Mouse (Mus musculus) neural tube, embryonic 15.5 days (tissue): ENCODE results near the gene Asgr2. TPM values are rescaled to one million over a fixed set of nuclear protein-coding genes. Genes with fewer than 3 reads are reported as not detected.
A peak's percentile ranks its signal among the peaks of the same experiment; 100 is the strongest.

Experiments used
- ATAC-seq: fragments of 200-750 bp; cut with Nextera tagmentation; 2 replicates; pipeline ENCODE4 v1.8.0; 2017; ENCODE audit warnings: mild to moderate bottlenecking, moderate TSS enrichment, moderate library complexity; ENCODE audit not compliant: low FRiP score
- H3K27ac ChIP-seq: fragments of 300-500 bp; sonication (generic); replicated peaks from 2 replicates; pipeline ENCODE4 v1.5.1; 2015; ENCODE audit warnings: mild to moderate bottlenecking, inconsistent platforms
- H3K27me3 ChIP-seq: fragments of 300-500 bp; sonication (generic); replicated peaks from 2 replicates; pipeline ENCODE4 v1.6.1; 2015; ENCODE audit warnings: inconsistent platforms
- H3K36me3 ChIP-seq: fragments of 300-500 bp; sonication (generic); 2 replicates; pipeline ENCODE4 v1.6.1; 2015; ENCODE audit warnings: inconsistent platforms
- H3K4me1 ChIP-seq: fragments of 300-500 bp; sonication (generic); 2 replicates; pipeline ENCODE4 v1.6.1; 2015; ENCODE audit warnings: inconsistent platforms
- H3K4me2 ChIP-seq: fragments of 300-500 bp; sonication (generic); 2 replicates; pipeline ENCODE4 v1.6.1; 2015; ENCODE audit warnings: inconsistent platforms, mild to moderate bottlenecking, moderate library complexity
- H3K4me3 ChIP-seq: fragments of 300-500 bp; sonication (generic); replicated peaks from 2 replicates; pipeline ENCODE4 v1.5.1; 2015; ENCODE audit warnings: mild to moderate bottlenecking, inconsistent platforms
- H3K9ac ChIP-seq: fragments of 300-500 bp; sonication (generic); replicated peaks from 2 replicates; pipeline ENCODE4 v1.6.1; 2015; ENCODE audit warnings: mild to moderate bottlenecking, inconsistent platforms
- H3K9me3 ChIP-seq: fragments of 300-500 bp; sonication (generic); replicated peaks from 2 replicates; pipeline ENCODE4 v1.6.1; 2016; ENCODE audit warnings: inconsistent platforms
- WGBS: fragments of 180-500 bp; shearing (Covaris S2); methylation state at CpG from one replicate; pipeline ENCODE4 v1.1.7; 2015; ENCODE audit warnings: mixed read lengths; 5-methylcytosine and 5-hydroxymethylcytosine counted together
- polyA plus RNA-seq: library from polyadenylated mRNA; unstranded; fragments of >200 nt; fragmentation: Nextera tagmentation; extraction: Ambion mirVana; gene quantifications from 2 replicates; pipeline ENCODE4 v1.2.1, GENCODE M21; 2015

Asgr2 gene
- 0.18 TPM in 1 of 2 replicates, not detected in the other for polyA plus RNA-seq

DNA sequence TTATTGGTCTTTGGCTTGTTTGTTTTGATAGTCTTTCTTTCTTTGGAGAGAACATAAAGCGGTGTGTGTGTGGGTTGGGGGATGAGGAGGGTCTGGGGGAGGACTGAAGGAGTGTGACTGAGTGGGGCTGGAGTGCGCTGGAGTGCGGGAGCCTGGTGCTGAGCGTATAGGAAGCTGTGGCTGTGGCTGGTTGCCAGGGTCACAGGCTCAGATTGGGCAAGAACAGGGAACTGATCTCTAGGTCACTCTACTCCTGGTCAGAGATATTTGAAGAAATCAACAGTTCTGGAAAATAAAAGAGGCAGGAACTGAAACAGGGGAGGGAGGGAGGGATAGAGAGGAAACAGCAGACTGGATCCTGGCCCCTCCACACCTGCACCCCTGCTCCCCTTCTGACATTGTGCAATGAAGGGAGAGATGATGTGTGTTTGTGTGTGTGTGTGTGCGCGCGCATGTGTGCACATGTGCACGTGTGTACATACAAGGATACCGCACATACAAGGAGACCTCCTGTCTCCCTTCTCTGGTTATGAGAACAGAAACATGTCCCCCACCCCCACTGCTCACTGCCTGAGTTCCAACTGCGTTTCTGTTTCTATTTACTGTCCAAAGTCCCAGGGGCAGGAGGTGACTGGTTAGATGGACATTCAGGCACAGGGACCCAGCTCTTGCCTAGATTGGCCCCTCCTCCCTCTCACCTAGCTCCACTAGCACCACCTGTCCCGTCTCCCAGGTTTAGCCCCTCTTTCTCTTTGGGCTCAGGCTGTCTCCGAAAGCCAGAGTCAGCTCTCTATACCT is at the start of gene Asgr2:
Gene Asgr2, plus strand, starts transcription at position 659 of the 798 bp plus-strand sequence.
- Histone ChIP-seq H3K27me3 (no peaks in the 10 kb centered on the region), H3K27ac (no peak within 1 kb of the TSS)
- WGBS = 80% methylated on average over 12 of the region's 12 CpGs

DNA sequence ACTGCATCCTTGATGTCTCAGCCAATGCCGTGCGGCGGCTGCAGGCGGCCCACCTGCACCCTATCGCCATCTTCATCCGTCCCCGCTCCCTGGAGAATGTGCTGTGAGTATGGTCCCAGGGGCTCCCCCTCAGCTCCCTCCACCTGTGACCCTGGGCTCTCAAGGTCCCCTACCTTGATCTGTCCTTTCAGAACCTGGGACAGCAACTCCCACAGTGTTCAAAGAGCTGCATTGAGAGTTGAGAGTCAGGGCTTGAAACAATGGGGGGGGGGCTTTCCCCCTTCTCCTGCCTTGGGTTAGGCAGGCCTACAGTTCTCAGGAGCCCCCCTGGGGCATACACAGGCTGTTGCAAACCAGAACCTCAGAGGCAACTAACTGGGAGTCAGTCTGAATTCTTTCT is 48.8 kb upstream of the Asgr2 start:
- 89% methylated on average over 7 of the region's 7 CpGs for WGBS
- Histone ChIP-seq H3K9me3 (no peaks in the 10 kb centered on the region), H3K27me3 (no peaks in the 10 kb centered on the region), H3K27ac (no peak overlapping the region), H3K4me2 (no peak overlapping the region), H3K4me3 (no peak overlapping the region), H3K4me1 (no peaks in the 10 kb centered on the region), H3K9ac (no peak overlapping the region), H3K36me3 (peaks cover 63% of the 10 kb centered on the region)
- ATAC-seq = no peak

More for the DNA sequence above, at the start of gene Asgr2:
- no peak within 1 kb of the TSS for H3K4me2 ChIP-seq
- no peak within 1 kb of the TSS for H3K4me3 ChIP-seq
- ATAC-seq = no peak
- H3K9ac ChIP-seq = no peak within 1 kb of the TSS
- H3K9me3 ChIP-seq = no peaks in the 10 kb centered on the region
- no peaks in the 10 kb centered on the region for H3K36me3 ChIP-seq
- no peaks in the 10 kb centered on the region for H3K4me1 ChIP-seq

DNA sequence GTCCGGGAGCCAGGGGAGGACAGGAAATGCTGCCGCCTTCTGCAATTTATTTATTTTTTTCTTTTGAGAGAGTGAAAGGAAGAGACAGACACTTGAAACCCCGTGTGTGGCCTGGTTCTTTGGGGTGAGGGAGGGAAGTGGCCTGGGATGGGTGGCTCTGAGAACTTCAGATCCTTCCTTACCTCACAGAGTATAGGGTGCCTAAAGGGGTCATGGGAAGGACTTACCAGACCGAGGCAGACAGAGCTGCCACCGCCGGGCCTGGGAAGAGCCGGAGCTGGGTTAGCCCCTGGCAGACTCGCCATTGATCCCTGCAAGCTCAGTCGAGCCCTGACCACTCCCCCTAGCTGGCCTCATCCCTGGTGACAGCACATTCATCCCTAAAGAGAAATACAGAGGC is 47.0 kb upstream of the Asgr2 start:
- Histone ChIP-seq H3K4me2 (no peak overlapping the region), H3K27me3 (no peaks in the 10 kb centered on the region), H3K9me3 (no peaks in the 10 kb centered on the region), H3K4me3 (no peak overlapping the region), H3K36me3 (peaks cover 48% of the 10 kb centered on the region), H3K9ac (no peak overlapping the region), H3K4me1 (no peaks in the 10 kb centered on the region), H3K27ac (no peak overlapping the region)
- 41% methylated on average over 9 of the region's 9 CpGs for WGBS
- no peak for ATAC-seq

DNA sequence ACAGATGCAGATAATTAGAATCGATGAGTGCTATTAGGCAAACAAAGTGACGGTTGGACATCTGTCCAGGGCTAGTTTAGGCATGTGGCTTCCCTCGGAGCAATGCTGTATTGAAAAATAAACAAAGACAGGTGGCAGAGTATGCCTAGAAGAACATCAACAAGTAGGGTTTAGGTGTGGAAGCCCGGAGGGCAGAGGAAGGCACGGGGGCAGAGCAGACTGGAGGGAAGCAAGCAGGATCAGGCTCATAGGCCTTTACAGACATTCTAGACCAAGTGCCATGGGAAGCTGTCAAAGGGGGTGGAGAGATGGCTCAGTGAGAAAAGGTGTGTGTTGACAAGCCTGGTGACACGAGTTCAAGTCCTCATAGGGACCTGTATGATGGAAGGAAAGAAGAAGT is 43.1 kb upstream of the Asgr2 start:
- Histone ChIP-seq H3K27me3 (no peaks in the 10 kb centered on the region), H3K4me2 (no peak overlapping the region), H3K9ac (no peak overlapping the region), H3K4me3 (no peak overlapping the region), H3K36me3 (peaks cover 10% of the 10 kb centered on the region), H3K9me3 (no peaks in the 10 kb centered on the region), H3K27ac (no peak overlapping the region), H3K4me1 (no peaks in the 10 kb centered on the region)
- ATAC-seq = no peak
- WGBS = 74% methylated on average over 6 of the region's 6 CpGs

DNA sequence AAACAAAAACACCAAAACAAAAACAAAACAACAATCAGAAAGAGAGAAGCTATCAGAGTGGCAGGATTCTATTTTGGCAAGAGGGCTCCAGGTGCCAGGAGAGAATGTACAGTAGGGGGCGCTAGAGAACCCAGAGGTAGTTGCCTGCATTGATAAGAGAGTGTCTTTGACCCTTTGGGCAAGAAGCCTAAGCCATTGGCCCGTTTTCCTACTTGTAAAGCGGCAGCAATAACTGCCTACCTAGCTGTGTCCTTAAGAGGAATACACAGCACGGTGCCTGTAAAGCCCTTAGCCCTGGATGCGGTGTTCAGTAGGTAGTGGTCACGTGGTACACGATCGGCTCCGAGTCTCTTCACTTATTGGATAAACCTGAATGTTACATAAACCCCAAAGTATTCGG is 42.6 kb upstream of the Asgr2 start:
- no peak overlapping the region for H3K4me2 ChIP-seq
- no peak for ATAC-seq
- H3K36me3 ChIP-seq = peaks cover 5% of the 10 kb centered on the region
- WGBS = 60% methylated on average over 10 of the region's 10 CpGs
- no peak overlapping the region for H3K27ac ChIP-seq
- H3K27me3 ChIP-seq = 0 out of 2 replicates have a peak, but pooled peaks cover under 1% of the 10 kb centered on the region
- H3K9me3 ChIP-seq = no peaks in the 10 kb centered on the region
- no peak overlapping the region for H3K9ac ChIP-seq
- H3K4me1 ChIP-seq = no peaks in the 10 kb centered on the region
- no peak overlapping the region for H3K4me3 ChIP-seq

DNA sequence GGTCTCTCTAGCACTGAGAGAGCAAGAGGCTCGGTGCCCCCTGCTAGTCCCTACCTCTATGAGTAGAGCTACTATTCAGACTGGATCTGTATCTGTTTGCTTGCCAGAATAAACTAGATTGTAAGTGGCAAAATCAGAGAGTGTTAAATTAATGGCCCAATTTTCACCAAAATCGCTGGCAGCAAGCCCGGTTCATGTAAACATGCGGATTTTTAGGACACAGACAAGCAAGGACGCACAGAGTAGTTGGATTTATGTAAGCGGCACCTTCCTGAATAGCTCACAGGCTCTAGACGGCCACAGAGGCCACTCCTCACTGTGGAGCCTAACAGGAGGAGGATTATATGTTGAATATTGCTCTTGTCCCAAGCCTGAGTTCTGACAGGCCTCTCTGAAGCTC is 39.3 kb upstream of the Asgr2 start:
- Histone ChIP-seq H3K4me1 (peaks cover 5% of the 10 kb centered on the region), H3K4me2 (no peak overlapping the region), H3K27ac (no peak overlapping the region), H3K9ac (no peak overlapping the region), H3K27me3 (0 out of 2 replicates have a peak, but pooled peaks cover 3% of the 10 kb centered on the region), H3K9me3 (no peaks in the 10 kb centered on the region), H3K4me3 (no peak overlapping the region), H3K36me3 (no peaks in the 10 kb centered on the region)
- no peak for ATAC-seq
- 64% methylated on average over 7 of the region's 7 CpGs for whole genome bisulfite sequencing

DNA sequence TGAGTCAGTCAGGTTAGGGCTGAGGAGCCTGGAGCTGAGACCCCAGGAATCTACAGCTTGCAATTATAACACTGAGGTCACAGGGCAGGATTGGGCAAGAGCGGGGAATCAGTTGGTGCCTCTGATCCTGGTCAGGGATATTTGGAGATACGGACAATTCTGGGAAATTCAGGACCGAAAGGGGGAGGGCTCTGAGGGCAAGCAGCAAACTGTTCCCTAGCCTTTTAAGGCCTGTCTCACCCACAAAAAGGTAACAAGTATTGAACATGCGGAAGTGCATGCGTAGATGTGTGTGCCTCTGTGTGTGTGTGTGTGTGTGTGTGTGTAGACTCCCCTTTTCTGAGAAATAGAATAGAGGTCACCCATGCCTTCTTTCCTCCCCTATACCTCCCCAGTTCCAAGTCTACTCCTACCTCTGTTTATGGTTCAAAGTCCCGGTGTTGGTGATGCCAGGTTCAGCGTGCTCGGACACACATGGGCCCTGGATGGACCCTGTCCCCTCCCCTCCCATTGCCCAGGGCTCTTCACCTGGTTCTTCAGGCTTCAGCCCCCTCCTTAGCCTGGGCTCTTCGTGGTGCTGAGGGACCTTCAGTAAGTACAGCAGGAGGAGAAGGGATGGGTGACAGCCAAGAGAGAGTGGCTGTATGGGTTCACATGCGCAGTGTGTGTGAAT is 38.4 kb upstream of the Asgr2 start, which contains the start of gene Asgr1:
Gene Asgr1, plus strand, starts transcription at position 188 of the 673 bp plus-strand sequence.
- 85% methylated on average over 10 of the region's 10 CpGs for WGBS

DNA sequence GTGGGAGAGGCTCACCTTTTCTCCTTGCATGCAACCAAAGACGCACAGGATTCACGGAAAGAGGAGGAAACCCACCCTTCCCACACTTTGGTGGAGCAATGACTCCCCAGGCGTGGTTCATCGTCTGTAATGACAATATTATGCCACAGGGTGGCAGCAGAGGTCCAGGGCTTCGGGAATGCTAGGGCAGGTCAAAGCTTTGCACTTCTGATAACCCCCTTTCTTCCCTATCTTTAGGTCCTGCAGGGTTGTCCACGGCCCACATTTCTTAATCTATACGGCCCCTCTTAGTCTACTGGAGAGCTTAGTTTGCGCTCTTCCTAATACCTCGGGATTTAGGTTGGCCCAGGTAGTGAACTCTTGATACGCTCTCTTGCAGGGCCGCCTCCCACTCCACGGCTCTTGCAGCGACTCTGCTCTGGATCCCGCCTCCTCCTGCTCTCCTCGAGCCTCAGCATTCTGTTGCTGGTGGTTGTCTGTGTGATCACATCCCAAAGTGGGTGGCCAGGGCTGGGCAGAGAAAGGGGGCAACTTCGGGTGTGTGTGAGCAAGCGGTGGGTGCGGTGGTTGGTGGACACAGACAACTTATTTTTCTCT is 36.7 kb upstream of the Asgr2 start:
- Histone ChIP-seq H3K27ac (no peak overlapping the region), H3K9ac (no peak overlapping the region), H3K4me2 (peak overlapping the region; percentile 38), H3K36me3 (no peaks in the 10 kb centered on the region), H3K4me3 (no peak overlapping the region), H3K9me3 (no peaks in the 10 kb centered on the region), H3K4me1 (peaks cover 5% of the 10 kb centered on the region), H3K27me3 (0 out of 2 replicates have a peak, but pooled peaks cover 3% of the 10 kb centered on the region)
- ATAC-seq = peak; percentile 55; the same call in 1 of the 2 replicates
- 28% methylated on average over 17 of the region's 18 CpGs for WGBS

More for the DNA sequence above, 38.4 kb upstream of the Asgr2 start, which contains the start of gene Asgr1:
- Histone ChIP-seq H3K27ac (no peak within 1 kb of the TSS), H3K9me3 (no peaks in the 10 kb centered on the region), H3K4me1 (peaks cover 5% of the 10 kb centered on the region), H3K36me3 (no peaks in the 10 kb centered on the region), H3K4me3 (no peak within 1 kb of the TSS), H3K4me2 (no peak within 1 kb of the TSS), H3K9ac (no peak within 1 kb of the TSS), H3K27me3 (0 out of 2 replicates have a peak, but pooled peaks cover 3% of the 10 kb centered on the region)
- ATAC-seq = no peak

DNA sequence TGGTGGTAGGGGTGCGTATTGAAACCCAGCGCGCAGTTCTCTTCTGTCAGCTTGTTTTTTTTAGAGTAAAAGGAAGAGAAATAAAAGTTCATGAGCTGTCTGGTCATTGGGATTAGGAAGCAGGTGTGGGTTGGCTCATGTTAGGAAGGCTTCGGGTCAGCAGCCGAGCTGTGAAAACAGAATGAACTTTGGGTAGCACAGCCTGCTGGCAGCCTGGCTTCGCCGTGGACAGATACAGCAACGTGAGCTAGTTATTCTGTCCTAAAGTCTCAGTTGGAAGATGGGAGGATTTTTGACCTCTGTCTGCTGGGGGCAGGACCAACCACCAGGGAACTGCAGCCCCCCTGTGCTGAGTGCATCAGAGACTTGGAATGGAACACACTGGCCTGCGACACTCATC is 34.6 kb upstream of the Asgr2 start:
- WGBS = 86% methylated on average over 9 of the region's 9 CpGs
- no peak overlapping the region for H3K9ac ChIP-seq
- no peak overlapping the region for H3K27ac ChIP-seq
- H3K36me3 ChIP-seq = no peaks in the 10 kb centered on the region
- no peak for ATAC-seq
- no peaks in the 10 kb centered on the region for H3K9me3 ChIP-seq
- 0 out of 2 replicates have a peak, but pooled peaks cover 3% of the 10 kb centered on the region for H3K27me3 ChIP-seq
- H3K4me3 ChIP-seq = no peak overlapping the region
- H3K4me1 ChIP-seq = peaks cover 5% of the 10 kb centered on the region
- H3K4me2 ChIP-seq = no peak overlapping the region

DNA sequence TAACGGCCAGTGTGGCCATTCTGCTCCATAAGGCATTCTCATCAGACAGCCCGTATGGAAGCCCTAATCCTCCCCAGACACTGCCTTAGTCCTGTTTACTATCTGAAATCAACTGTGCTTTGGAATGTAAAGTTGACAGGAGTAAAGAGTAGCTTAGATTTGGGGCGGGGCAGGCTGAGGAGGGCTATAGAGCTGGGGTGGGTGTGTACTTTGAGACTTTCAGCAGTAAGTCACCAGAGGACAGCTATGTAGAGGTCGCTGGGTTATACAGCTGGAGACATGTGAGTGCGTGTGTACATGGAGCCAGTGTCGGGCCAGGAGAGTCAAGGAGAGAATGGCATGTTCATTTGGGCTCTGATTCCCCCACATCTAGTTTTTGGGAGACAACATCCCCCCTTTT is 32.5 kb upstream of the Asgr2 start:
- no peak for ATAC-seq
- Histone ChIP-seq H3K27ac (no peak overlapping the region), H3K9me3 (no peaks in the 10 kb centered on the region), H3K4me3 (no peak overlapping the region), H3K4me2 (no peak overlapping the region), H3K36me3 (no peaks in the 10 kb centered on the region), H3K4me1 (peaks cover 5% of the 10 kb centered on the region), H3K27me3 (0 out of 2 replicates have a peak, but pooled peaks cover under 1% of the 10 kb centered on the region), H3K9ac (no peak overlapping the region)
- 73% methylated on average over 6 of the region's 6 CpGs for WGBS

DNA sequence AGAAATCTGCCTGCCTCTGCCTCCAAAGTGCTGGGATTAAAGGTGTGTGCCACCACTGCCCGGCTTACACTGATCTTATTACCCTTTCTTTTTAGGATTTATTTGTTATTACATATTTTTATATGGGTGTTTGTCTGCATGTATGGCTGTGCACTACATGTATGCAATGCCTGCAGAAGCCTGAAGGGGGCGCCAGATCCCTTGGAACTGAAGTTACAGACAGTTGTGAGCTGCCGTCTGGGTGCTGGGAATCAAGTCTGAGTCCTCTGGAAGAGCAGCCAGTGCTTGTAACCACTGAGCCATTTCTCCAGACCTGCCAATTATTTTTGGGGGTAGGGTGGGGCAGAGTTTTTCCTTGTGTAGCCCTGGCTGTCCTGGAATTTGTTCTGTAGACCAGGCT is 29.4 kb upstream of the Asgr2 start:
- no peak overlapping the region for H3K4me3 ChIP-seq
- H3K4me2 ChIP-seq = no peak overlapping the region
- H3K9ac ChIP-seq = no peak overlapping the region
- no peak for ATAC-seq
- H3K4me1 ChIP-seq = peaks cover 16% of the 10 kb centered on the region; the same call in 1 of the 2 replicates
- no peaks in the 10 kb centered on the region for H3K36me3 ChIP-seq
- no peak overlapping the region for H3K27ac ChIP-seq
- 75% methylated on average over 3 of the region's 3 CpGs for WGBS
- no peaks in the 10 kb centered on the region for H3K9me3 ChIP-seq
- H3K27me3 ChIP-seq = no peaks in the 10 kb centered on the region
